Mouse (Mus musculus) spleen, postnatal 36 days (tissue): ENCODE results near the gene Nxph1.

Experiments
- DNase-seq, 2 experiments: peaks; one replicate each; pipeline ENCODE4 v3.0.0; 2022; ENCODE audit warnings: low spot score in 2 of 2, mixed read lengths in 1 of 2

Nxph1 gene

GRCm38 (mm10) chr6:9124321-9124914 lies 176.2 kb downstream of the Nxph1 start:
- DNase-seq: no peak

GRCm38 (mm10) chr6:9133589-9134279 lies 185.5 kb downstream of the Nxph1 start:
- DNase-seq: no peak

GRCm38 (mm10) chr6:9147966-9148365 lies 199.7 kb downstream of the Nxph1 start:
- no peak for DNase-seq

GRCm38 (mm10) chr6:9149791-9150190 lies 201.6 kb downstream of the Nxph1 start:
- no peak for DNase-seq

- no peak for DNase-seq
Observed at GRCm38 (mm10) chr6:9159191-9159590, 211.0 kb downstream of the Nxph1 start.

- DNase-seq: no peak
Observed at GRCm38 (mm10) chr6:9182477-9182876, 234.2 kb downstream of the Nxph1 start.

- DNase-seq: no peak
Observed at GRCm38 (mm10) chr6:9210730-9211129, 262.5 kb downstream of the Nxph1 start.

- no peak for DNase-seq
Observed at GRCm38 (mm10) chr6:9220724-9221453, 272.7 kb downstream of the Nxph1 start.

- DNase-seq: no peak
Observed at GRCm38 (mm10) chr6:9234802-9235201, 286.6 kb downstream of the Nxph1 start.

GRCm38 (mm10) chr6:9267998-9268397 lies 319.8 kb downstream of the Nxph1 start:
- no peak for DNase-seq
